Mouse (Mus musculus): ENCODE data around the gene Ndfip2. TPM values are rescaled to one million over a fixed set of nuclear protein-coding genes. Genes with fewer than 3 reads are reported as not detected.

The Ndfip2 gene
- total and polyA plus RNA-seq, 3 experiments, result 12.6 to 49.6 (median 19.0) TPM

DNA sequence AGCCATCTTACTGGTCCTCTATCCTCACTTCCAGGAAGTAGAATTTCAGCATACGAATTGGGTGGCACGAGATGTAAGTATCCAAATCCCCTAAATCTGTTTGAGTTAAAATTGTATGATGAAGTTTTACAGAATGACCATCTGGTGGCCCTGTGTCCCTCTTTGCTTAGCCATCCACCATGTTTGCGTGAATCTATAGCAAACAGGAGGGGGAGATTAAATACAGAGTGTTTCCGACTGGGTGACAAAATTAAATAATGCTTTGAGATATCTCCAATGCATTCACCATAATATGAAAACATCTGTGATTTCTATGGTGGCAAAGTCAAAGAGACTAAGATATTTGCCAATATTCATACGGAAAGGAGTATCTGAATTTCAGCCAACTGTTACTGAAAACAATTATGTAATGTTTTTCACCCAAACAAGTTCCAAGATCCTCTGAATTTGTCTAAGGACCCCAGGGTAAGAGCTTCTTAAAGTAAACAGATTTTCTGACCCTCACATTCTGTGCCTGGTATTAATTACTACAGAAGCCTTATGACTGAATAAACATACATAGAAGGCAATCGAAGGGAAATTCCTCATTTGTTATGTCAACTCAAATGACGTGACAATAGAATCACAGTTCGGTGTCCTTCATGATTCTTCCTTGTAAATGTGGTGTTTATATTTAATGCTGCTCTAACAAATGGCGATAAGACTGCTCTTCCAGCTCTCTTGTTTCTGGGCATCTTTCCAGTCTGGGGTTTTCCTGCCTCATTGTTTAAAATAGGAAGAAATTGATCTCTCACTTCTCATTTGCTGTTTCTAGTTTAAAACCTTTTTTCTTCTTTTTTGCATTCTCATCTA is 38.6 kb upstream of the Ndfip2 start:
- Histone ChIP-seq H3K27ac (ENCODE audit: insufficient read depth, low read depth) (no peak overlapping the region), H3K27me3 (replicated peaks) (no peaks in the 10 kb centered on the region), H3K4me2 (ENCODE audit: insufficient read depth, low read depth, poor library complexity, severe bottlenecking) (no peak overlapping the region), H3K79me2 (replicated peaks; ENCODE audit: control insufficient read depth, extremely low read depth, insufficient read depth, poor library complexity, severe bottlenecking) (no peaks in the 10 kb centered on the region), H3K4me1 (ENCODE audit: control insufficient read depth in 1 of 2, insufficient read depth in 2 of 2) (peaks cover 0 to 11% of the 10 kb centered on the region in 2 experiments; a peak in 1 of 4 replicates), H3K9me3 (replicated peaks; ENCODE audit: low read length) (no peaks in the 10 kb centered on the region), H3K36me3 (replicated peaks in 1 of 2; ENCODE audit: control insufficient read depth in 1 of 2, insufficient read depth in 1 of 2, low read length in 1 of 2) (no peaks in the 10 kb centered on the region), H3K9ac (ENCODE audit: insufficient read depth, low read depth) (no peak overlapping the region), H3K4me3 (replicated peaks in 1 of 3; ENCODE audit: low read depth in 2 of 3, low read length in 2 of 3, poor library complexity in 1 of 3) (no peak overlapping the region)
- in situ Hi-C loops (cut with MboI; ENCODE audit: low pct_ligation_motif_present, low pct_unique_long_range_greater_than_20kb, low sequenced_read_pairs) (no loop called here), dilution Hi-C loops (cut with MboI; ENCODE audit: extremely low pct_ligation_motif_present, extremely low pct_unique_long_range_greater_than_20kb, low sequenced_read_pairs) (no loop called here)
- no peak for DNase-seq (ENCODE audit: extremely low read depth)
- TF ChIP-seq RAD21 (IDR thresholded peaks at IDR 0.05; ENCODE audit: low read depth, low read length) (no peak), POLR2A (IDR thresholded peaks at IDR 0.05; ENCODE audit: low read depth, low read length) (no peak), CHD1 (IDR thresholded peaks at IDR 0.05; ENCODE audit: low read depth, low read length) (no peak)

DNA sequence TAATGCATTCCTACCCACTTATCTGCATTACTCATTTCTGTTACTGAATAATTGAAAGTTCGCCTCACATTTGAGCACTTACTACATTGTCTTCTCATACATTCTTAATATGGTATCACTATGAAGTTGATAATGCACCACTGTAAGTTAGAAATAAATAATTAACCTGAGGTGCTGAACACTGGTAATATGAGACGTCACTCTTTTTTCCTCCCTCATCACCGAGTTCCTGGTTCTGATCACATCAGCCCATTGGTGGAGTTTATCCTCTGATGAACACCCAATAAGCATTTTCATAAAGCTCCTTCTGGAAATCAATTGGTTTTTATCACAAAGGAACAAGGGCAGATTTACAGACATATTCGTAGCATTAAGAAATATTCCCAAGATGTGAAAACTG is 36.1 kb upstream of the Ndfip2 start:
- no peak overlapping the region for H3K27ac ChIP-seq (ENCODE audit: insufficient read depth, low read depth)
- no peak overlapping the region for H3K4me2 ChIP-seq (ENCODE audit: insufficient read depth, low read depth, poor library complexity, severe bottlenecking)
- no peaks in the 10 kb centered on the region for H3K9me3 ChIP-seq (replicated peaks; ENCODE audit: low read length)
- dilution Hi-C loops (cut with MboI; ENCODE audit: extremely low pct_ligation_motif_present, extremely low pct_unique_long_range_greater_than_20kb, low sequenced_read_pairs) (no loop called here), in situ Hi-C loops (cut with MboI; ENCODE audit: low pct_ligation_motif_present, low pct_unique_long_range_greater_than_20kb, low sequenced_read_pairs) (no loop called here)
- peaks cover 0 to 11% of the 10 kb centered on the region in 2 experiments; a peak in 1 of 4 replicates for H3K4me1 ChIP-seq (ENCODE audit: control insufficient read depth in 1 of 2, insufficient read depth in 2 of 2)
- H3K36me3 ChIP-seq (replicated peaks in 1 of 2; ENCODE audit: control insufficient read depth in 1 of 2, insufficient read depth in 1 of 2, low read length in 1 of 2), result no peaks in the 10 kb centered on the region
- TF ChIP-seq MXI1 (IDR thresholded peaks at IDR 0.05; ENCODE audit: low read depth, low read length) (no peak), NRF1 (IDR thresholded peaks at IDR 0.05; ENCODE audit: low read depth, low read length) (no peak), CTCF (conservative IDR thresholded peaks at IDR 0.05 in 1 of 2, IDR thresholded peaks at IDR 0.05 in 1 of 2; ENCODE audit: low read depth in 2 of 2, low read length in 2 of 2) (no peak)
- no peak for DNase-seq (ENCODE audit: extremely low read depth)
- no peaks in the 10 kb centered on the region for H3K79me2 ChIP-seq (replicated peaks; ENCODE audit: control insufficient read depth, extremely low read depth, insufficient read depth, poor library complexity, severe bottlenecking)
- H3K27me3 ChIP-seq (replicated peaks), result no peaks in the 10 kb centered on the region
- H3K9ac ChIP-seq (ENCODE audit: insufficient read depth, low read depth), result no peak overlapping the region
- no peak overlapping the region for H3K4me3 ChIP-seq (replicated peaks in 1 of 3; ENCODE audit: low read depth in 2 of 3, low read length in 2 of 3, poor library complexity in 1 of 3)

DNA sequence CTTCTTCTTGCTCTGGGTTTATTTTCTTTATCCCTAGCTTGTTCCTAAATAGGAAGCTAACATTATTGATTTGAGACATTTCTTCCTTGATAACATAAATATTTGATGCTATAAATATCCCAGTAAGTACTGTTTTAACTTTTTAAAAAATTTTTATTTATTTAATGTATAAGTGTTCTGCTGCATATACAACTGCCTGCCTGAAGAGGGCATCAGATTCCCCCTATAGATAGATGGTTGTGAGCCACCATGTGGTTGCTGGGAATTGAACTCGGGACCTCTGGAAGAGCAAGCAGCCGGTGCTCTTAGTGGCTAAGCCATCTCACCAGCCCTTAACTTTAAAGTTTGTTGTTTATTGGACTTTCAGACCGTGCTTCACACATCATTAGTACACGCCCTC is 32.6 kb upstream of the Ndfip2 start:
- in situ Hi-C loops (cut with MboI; ENCODE audit: low pct_ligation_motif_present, low pct_unique_long_range_greater_than_20kb, low sequenced_read_pairs), result no loop called here
- no peaks in the 10 kb centered on the region for H3K79me2 ChIP-seq (replicated peaks; ENCODE audit: control insufficient read depth, extremely low read depth, insufficient read depth, poor library complexity, severe bottlenecking)

More for the DNA sequence above, 32.6 kb upstream of the Ndfip2 start:
- DNase-seq (ENCODE audit: extremely low read depth), result no peak
- Histone ChIP-seq H3K27ac (ENCODE audit: insufficient read depth, low read depth) (no peak overlapping the region), H3K4me2 (ENCODE audit: insufficient read depth, low read depth, poor library complexity, severe bottlenecking) (no peak overlapping the region), H3K9ac (ENCODE audit: insufficient read depth, low read depth) (no peak overlapping the region), H3K4me3 (replicated peaks in 1 of 3; ENCODE audit: low read depth in 2 of 3, low read length in 2 of 3, poor library complexity in 1 of 3) (no peak overlapping the region), H3K27me3 (replicated peaks) (no peaks in the 10 kb centered on the region), H3K4me1 (ENCODE audit: control insufficient read depth in 1 of 2, insufficient read depth in 2 of 2) (peaks cover 4 to 7% of the 10 kb centered on the region in 2 experiments; a peak in 2 of 4 replicates), H3K36me3 (replicated peaks in 1 of 2; ENCODE audit: control insufficient read depth in 1 of 2, insufficient read depth in 1 of 2, low read length in 1 of 2) (no peaks in the 10 kb centered on the region), H3K9me3 (replicated peaks; ENCODE audit: low read length) (no peaks in the 10 kb centered on the region)
- dilution Hi-C loops (cut with MboI; ENCODE audit: extremely low pct_ligation_motif_present, extremely low pct_unique_long_range_greater_than_20kb, low sequenced_read_pairs), result no loop called here
- peak; percentile 27; the same call in 1 of the 2 replicates for TF ChIP-seq SMC3 (IDR thresholded peaks at IDR 0.05; ENCODE audit: low read depth, low read length)
- TF ChIP-seq CTCF (conservative IDR thresholded peaks at IDR 0.05 in 1 of 2, IDR thresholded peaks at IDR 0.05 in 1 of 2; ENCODE audit: low read depth in 2 of 2, low read length in 2 of 2), result peak in 1 of 2 experiments; percentile 66; a peak in 2 of 4 replicates
- TF ChIP-seq RCOR1 (conservative IDR thresholded peaks at IDR 0.05; ENCODE audit: low read depth, low read length), result no peak
- peak; percentile 12 for TF ChIP-seq RAD21 (IDR thresholded peaks at IDR 0.05; ENCODE audit: low read depth, low read length)
